Mouse (Mus musculus) urinary bladder, postnatal 36 days (tissue): ENCODE data around the gene Tec.

Experiments
- DNase-seq, 2 experiments: peaks; one replicate each; pipeline ENCODE4 v3.0.0; 2022; ENCODE audit warnings: low spot score in 2 of 2, mixed read lengths in 1 of 2

Tec gene

DNA sequence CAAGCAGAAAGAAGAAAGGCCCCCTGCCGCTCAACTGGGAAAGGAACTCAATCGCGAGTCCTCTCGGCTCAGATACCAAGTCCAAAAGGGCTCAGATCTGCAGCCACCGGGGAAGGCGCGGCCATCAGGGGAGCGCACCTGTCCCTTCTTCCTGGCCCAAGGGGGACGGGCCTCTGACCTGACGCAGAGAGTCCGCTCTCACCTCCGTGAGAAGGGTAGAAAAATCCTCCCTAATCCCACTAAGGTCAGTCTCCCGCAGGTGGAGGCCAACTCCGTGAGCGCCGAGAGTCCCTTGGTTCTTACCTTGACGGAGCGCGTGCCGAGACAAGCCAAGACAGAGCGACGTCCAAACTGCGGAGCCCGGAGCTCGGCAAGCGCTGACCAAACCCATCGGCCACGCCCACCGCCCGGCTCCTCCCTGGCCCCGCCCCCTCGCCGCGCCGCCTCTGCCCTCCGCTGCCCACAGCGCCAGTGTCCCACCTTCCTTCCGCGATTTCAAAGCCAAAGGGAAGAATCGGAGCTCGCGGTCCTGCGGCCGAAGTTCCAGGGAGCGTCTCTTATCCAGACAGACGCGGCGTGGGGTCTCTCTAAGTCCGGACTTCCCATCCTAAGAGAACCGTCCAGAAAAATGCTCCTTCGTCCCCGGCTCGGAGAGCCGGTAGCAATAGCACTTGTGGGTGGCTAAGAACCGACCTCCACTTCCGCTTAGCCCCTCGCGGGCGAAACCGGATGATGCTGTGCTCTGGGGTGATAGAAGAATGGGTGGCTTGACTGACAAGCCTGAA is at the start of gene Tec:
Gene Tec, minus strand, starts transcription at position 393 of the 785 bp plus-strand sequence.
- DNase-seq, result peak; percentile 90 to 93

DNA sequence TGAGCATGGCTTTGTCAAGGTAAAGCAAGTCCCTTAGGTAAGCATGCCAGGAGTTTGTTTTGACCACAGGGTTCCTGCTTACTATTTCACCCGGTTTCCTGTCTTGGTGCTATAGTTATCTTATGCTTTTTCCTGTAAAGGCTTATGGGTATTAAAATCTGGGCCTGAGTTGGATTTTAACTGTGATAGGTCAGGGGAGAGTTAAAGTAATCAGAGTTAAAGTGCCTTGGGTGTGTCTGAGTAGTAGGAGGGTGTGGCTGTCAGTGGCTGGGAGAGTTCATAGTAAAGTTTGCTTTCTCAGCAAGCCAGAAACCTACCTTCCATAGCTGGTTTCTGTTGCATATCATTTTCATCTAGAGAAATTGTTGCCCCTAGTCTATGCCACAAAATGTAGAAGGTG is 48.6 kb upstream of the Tec start:
- DNase-seq, result no peak

DNA sequence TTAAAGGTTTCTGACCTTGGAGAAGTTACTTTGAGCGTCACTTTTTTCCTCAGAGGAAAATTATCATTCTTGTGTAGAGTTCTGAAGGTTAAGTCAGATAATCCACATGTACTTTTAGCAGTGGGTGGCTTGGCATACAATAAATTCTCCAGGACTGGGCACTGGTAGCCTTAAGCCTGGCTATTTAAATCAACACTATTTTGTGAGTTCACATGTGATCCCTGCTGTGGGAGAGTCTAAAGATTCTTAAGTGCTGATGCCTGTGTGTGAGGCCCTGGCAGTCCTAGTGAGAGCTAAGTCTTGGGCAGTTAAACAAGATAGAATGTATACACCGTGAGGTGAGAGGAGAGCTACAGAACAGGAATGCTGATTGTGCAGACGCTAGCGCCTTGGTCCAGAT is 47.8 kb upstream of the Tec start:
- no peak for DNase-seq

DNA sequence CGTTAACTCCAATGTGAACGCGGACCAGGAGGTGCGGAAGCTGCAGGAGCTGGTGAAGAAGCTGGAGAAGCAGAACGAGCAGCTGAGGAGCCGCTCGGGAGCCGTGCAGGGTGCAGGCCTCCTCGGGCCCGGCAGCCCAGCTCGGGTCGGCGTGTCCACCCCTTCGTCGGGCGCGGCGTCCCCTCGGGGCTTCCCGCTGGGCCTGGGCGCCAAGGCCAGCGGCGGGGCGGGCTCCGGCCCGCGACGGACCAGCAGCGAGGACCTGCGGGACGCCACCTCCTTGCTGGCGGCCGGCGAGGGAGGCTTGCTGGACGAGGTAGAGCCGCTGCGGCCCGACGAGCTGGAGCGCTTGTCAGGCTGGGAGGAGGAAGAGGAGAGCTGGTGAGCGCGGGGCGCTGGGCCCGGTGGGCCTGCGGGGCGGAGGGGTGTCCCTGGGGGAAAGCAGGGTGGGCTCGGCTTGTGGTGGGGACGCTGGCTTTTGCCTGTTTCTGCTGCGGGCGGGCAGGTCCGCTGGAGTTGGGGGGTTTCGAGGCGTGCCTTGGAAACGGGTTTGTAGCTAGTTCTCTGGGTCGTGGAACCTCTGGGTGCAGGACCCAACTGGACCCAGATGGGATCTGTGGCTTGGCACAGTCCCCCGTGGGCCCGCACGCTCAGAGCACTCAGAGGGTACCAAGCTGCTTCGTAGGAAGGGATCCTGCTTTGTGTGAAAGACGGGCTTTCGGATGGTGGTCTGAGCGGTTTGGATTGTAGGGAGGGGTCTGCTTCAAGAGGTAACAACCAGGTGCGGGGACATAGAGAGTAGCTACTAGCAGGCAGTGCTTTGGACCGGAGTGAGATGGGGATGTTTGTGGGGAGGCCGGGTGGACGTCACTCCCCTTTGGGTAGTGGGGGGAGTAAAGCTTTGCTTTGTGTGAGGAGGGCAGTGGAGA is 46.6 kb upstream of the Tec start:
- DNase-seq, result no peak

DNA sequence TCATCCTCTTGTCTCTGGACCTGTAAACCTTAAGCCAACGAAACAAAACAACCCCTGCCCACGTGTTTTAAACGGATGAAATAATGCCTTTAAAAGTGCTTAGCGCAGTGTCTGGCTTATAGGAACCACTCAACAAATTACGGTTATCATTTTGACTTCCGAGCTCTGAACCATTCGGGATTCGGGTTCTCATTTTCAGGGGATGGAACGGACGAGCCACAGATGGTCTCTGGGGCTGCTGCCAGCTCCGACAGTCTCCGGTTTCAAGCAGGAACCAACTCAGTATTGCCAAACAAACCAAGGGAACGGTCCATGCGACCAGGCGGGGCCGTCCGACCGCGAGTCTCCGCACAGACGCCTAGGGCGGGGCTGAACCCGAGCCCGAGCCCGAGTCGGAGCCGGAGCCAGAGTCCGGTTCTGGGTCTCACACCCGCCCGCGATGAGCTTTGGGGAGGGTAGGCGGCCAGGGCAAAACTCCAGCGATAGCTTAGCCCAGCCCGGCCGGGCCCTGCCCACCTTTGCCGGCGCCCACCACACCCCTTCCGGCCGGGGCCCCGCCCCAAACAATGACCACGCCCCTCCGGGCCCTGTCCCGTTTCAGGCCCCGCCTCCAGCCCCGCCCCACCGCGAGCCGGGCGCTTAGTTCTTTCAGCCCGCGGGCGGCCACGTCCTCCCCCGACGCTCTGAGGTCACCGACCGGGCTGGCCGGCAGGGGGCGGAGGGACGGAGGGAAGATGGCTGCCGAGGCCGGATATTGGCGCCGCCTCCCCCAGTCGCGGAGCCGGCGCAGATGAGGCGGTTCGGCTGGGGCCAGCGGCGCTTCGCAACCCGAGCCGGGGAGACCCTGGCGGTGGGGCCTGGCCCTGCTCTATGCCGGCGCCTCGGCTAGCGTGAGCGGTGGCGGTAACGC is 45.6 kb upstream of the Tec start, which contains the start of gene Slain2:
Gene Slain2, plus strand, starts transcription at position 657 of the 910 bp plus-strand sequence.
- DNase-seq, result peak; percentile 99

DNA sequence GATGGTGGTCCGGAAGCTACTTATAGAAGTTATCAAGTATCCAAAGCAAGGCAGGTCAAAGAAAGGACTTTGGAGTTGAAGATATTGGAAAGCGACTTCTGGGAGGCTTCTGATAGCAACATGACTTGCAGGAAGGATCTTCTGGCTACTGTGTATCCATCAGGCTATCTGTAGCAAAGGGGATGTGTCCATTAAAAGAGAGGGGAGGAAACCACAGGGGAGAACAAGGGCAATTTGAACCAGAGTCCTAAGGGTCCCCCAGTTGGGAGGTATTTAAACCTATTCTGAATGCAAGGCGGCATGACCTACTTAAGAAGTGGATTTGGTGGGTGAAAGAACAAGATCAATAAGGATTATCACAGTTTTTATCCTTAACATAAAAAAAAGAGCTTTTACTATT is 43.0 kb upstream of the Tec start:
- no peak for DNase-seq

DNA sequence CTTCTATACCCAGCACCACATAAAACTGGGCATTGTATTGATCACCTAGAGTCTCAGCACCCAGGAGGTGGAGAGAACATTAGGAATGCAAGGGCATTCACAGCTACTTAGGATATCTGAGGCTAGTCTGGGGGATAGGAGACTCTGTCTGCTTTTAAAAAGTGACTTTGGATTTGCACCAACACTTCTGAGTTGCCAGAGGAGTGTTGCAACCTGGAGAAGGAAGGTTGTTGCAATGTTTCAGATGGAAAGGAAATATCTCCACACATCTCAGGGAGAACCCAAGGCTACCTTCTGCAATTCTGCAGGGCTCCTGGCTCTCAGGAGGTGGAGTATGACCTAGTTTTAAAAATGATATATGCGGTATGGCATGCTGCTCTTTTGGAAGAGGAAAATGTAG is 42.1 kb upstream of the Tec start:
- peak in 1 of 2 experiments; percentile 12 for DNase-seq

DNA sequence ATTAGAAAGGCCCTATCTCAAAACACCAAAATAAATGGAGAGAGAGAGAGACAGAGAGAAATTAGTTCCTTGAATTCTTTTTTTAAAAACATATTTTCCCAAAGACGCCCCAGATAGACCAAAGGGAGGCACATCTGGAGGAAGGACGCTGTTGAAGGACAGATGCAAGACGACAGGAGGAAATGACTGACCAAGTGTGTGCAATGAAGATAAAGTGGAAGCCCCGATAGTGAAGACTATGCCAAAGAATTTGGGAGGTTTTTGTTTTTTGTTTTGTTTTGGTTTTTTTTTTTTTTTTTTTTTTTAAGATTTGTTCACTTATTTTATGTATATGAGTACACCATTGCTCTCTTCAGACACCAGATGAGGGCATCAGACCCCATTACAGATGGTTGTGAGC is 41.1 kb upstream of the Tec start:
- no peak for DNase-seq

DNA sequence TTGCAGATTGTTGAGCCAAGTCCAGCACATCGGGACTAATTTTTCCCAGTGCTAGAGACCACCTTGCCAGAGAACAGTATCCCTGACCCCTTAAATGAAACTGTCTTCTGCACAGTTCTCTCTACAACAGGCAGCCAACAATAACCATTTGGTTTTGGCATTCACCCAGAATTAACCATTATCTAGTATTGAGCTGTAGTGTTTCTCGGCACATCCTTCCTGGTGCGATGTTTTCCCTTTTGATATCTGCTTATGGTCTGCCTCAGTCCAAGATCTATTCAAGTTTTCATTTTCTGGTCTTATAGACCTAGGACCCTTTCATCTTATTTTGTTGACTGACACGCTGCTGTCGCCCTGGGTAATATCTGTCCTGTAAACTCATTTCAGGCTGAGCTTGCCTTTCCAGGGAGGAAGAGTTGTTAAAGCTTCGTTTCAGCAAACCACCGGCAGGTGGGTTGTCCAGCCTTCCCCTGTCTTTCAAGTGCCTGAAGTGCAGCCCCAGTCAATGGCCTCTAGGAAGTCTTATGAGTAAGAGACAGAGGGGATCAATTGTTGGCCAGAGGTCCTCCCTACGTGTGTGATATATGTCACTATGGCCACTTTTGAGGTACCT is 40.1 kb upstream of the Tec start:
- DNase-seq, result no peak

DNA sequence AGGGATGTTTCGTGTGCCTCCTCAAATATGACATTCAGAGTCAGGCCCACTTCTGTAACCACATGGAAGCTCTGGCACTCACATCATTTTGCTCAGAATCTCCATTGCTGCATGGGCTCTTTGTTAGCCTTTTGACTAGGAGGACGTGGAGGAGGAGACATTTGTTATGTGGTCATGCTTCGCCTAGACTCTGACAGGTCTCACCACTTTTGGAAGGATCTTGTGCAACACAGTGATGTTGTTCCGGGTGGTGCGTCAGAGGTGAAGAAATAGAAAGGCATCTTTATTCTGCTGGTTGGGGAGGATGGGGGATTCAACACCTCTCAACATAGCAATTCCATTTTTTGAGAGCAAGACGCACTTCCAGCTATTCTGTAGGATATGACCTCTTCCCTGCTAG is 39.1 kb upstream of the Tec start:
- DNase-seq, result no peak

DNA sequence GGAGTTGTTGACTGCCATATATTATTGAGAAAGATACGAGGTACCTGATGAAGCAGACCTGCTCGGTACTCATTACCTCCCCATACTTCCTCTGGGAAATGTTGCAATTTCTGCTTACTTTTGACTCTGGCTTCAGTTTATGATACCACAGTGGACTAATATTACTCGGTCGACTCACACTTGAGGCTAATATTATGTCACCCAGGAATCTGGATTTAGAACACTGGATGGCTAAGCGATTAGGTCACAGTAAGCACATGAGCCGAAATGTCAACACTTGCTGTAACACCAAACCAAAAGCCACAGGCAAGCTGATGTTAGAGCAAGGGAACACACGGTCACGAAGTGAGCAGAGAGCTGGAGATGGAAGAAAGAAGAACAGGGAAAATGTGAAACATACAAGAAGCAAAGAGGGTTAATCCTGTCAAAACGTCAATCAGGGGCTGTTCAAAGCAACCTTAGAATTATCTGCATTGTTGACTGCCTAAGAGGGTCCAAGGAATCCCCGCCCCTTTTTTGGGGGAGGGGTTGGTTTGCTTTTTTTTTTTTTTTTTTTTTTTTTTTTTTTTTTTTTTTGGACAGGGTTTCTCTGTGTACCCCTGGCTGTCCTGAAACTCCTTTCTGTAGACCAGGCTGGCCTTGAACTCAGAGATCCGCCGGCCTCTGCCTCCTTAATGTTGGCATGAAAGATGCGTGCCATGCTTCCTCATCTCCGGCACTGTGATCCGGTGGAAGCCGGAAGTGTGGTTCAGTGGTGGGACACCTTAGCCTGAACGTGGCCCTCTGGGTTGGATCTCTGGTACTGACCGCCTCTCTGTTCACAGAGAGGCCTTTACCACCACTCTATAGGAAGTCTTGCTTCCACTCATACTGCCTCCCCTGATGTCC is 36.9 kb upstream of the Tec start:
- DNase-seq, result peak in 1 of 2 experiments; percentile 12

DNA sequence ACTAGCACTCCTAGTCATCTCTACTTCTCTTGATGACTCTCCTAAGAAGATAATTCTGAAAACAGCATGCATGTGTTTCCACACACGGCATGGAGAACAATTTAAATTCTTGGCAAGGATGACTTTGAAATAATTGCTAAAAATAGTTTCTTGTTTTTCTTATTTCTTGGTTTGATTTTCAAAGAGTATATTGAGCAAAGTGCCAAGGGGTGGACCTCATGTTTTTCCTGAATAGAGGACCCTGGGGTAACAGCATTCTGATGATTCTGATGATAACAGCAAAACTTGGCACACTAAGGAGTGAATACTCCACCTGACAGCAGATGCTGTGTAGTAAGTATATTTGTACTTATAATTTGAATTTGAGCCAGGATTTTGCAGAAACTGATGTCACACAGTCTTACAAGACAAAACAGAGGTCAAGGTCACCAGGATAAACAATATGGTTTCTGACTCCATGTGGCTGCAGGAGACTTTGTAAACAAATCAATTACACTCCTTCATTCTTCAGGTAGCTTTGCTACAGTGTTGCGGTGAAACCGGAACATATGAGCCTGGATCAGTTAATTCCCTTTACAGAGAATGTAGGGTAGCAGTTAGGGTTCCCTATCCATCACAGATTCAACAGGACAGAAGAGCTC is 34.7 kb upstream of the Tec start:
- no peak for DNase-seq

DNA sequence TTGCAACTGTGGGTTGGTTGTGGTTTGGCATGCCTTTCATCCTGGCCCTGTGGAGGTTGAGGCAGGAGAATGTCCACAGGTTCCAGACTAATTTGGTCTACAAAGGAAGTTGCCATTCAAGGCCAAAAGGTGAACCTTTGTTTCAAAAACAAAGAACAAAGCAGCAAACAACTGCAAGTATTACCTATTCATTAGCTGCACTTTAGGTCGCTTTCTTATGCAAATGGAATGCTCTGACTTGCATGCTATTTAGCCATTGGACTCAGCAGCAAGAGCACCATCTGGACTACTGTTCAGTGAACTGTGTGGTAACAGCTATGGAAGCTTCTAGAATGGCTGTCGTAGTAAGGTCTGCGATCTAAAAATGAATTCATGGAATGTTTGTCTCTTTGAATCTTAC is 34.0 kb upstream of the Tec start:
- no peak for DNase-seq

DNA sequence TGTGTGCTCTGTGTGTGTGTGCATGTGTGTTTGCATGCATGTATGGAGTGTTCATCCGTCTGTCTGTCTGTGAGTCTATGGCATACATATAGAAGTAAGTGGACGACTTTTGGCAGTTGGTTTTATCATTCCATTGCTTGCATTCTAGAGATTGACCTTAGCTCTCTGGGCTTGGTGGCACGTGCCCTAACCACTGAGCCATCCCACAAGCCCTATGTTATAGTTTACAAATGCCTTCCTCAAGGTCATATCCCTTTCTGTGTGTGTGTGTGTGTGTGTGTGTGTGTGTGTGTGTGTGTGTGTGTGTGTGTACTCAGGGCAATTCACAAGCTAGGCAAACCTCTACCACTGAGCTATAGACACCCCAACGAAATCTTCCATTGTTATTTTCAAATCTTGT is 33.6 kb upstream of the Tec start:
- no peak for DNase-seq

DNA sequence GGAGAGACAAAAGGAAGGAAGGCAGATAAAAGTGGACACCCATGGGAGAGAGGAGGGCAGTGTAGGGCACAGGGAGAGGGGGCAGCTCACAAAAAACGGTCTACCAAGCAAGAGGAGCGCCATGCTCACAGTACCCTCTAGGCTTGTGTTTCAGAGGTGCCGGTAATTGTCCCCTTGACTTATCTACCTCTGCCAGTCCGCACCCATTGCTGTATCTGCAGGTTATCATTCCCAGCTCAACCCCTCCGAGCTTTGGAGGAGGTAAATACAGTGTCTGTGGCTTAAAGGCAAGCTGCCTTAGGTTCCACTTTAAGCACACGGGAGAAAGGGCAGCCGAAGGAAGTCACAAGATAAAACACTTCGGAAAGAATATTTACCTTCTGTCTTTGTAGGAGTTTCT is 31.0 kb upstream of the Tec start:
- no peak for DNase-seq

DNA sequence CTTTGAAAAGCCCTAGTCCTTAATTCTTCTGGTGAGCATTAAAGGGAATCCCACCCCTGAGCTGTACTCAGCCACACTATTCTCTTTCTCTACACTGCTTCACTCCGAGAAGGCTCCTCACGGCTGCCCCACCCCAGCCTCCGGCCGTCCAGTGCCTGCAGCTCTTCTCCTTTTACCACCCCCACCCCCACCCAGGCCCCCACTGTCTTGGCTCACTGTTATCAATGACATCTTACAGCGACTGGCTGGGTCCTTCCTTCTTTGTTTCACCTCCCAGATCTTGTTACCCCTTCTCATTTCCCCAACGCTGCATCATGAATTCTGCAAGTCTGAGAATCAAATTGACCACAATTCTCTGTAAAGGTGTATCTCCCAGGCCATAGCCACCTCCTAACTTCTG is 29.7 kb upstream of the Tec start:
- DNase-seq, result no peak

DNA sequence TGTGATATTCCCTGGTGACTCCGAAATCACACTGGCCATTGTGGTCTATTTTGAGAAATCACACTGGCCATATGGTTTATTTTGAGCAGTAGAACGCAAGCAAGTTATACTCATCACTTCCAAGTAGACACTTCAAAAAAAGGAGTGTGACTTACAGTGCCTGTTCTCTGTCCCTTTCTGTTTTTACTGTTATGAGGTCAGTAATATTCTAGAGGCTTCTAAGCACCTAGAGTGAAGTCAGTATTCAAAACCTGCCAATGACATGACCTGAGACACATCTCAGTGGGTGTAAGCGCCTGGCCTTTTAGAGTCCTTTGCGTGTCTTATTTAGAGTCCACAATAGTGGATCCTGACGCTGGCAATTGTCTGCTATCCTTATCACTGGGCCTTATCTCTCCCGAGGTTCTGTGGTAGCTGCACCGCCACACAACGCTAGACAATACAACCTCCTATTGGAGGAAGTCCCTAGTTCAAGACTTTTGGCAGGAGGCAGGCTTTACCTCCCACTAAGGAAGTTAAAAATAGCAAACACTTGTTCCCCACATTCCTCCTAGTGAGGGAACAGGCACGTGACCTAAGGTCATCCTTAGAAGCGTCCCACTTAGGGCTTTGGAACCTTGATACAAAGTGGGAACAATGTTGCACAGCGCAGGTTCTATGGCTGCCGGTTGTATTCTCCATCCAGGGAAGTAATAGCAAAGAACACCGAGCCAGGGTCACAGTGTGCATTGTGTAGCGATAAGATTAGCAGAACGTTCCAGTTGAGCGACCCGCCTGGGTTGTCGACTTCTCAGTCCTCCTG is 28.4 kb upstream of the Tec start:
- DNase-seq, result no peak

DNA sequence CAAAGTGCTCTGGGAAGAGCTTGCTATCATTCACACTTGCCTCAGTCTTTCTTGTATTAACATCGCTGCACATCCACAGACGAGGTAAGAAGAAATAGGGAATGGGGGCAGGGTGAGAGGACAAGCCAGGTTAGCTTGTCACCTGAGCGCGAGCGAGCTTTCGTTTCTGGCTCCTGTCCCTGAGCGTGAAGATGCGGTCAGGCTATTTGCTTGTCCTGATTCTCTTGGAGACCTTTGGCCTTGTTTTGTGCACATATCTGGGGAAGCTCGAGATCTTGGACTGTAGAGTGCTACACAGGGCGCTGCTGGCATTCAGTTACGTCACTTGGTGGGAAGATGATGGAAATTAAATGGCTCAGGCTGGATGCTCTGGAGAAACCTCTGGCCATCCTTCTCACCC is 27.0 kb upstream of the Tec start:
- DNase-seq, result no peak

DNA sequence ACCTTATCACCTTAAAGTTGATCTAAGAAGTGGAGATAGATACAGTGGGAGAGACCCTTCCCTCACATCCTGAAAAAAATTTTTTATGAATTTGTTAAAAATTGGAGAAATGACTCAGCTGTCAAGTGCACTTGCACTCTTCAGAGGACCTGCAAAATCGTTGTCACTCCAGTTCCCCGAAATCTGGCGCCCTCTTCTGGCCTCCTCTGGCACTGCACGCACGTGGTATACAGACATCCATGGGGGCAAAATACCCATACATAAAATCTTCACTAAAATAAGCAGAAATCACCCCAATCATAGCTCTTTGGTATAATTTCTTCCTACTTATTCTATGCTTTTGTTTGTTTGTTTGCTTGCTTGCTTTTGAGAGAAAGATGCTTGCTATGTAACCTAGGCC is 25.7 kb upstream of the Tec start:
- no peak for DNase-seq
